Mouse (Mus musculus): Measurements from ENCODE around the gene Atf6b. TPM values are rescaled to one million over a fixed set of nuclear protein-coding genes. Genes with fewer than 3 reads are reported as not detected.

Gene Atf6b
- polyA plus RNA-seq, 1 experiment, result 27.9 TPM

- Histone ChIP-seq H3K4me3 (ENCODE audit: control insufficient read depth, low read depth, low read length) (no peak overlapping the region), H3K4me1 (ENCODE audit: control insufficient read depth, insufficient read depth, low read length) (no peaks in the 10 kb centered on the region; the same call in 1 of the 2 replicates), H3K36me3 (ENCODE audit: control insufficient read depth, insufficient read depth, low read length) (no peaks in the 10 kb centered on the region), H3K27me3 (ENCODE audit: control insufficient read depth, insufficient read depth, low read length) (no peaks in the 10 kb centered on the region), H3K27ac (ENCODE audit: control insufficient read depth, insufficient read depth, low read depth, low read length) (no peak overlapping the region)
- no peak for TF ChIP-seq POLR2A (IDR thresholded peaks at IDR 0.05; ENCODE audit: control insufficient read depth, low read depth, low read length)
- TF ChIP-seq CTCF (IDR thresholded peaks at IDR 0.05; ENCODE audit: control insufficient read depth, insufficient read depth, insufficient replicate concordance, low read depth, low read length), result no peak
Measured at GRCm38 (mm10) chr17:34700671-34701071, 53.7 kb downstream of the Atf6b start.

Other genes with a start within 250 kb of the Atf6b start
- 883 and 1,115 TPM in 2 replicates for gene BC051142, start 248.3 kb upstream of the Atf6b start, polyA plus RNA-seq (2012; rRNA removed)
- gene Btnl4, start 169.8 kb upstream of the Atf6b start, polyA plus RNA-seq (2012; rRNA removed), result 0.09 TPM in 1 of 2 replicates, not detected in the other
- gene Btnl6, start 129.8 kb upstream of the Atf6b start, polyA plus RNA-seq (2012; rRNA removed), result not detected in 2 replicates
- gene Notch4, start 82.9 kb upstream of the Atf6b start, polyA plus RNA-seq (2012; rRNA removed), result 7.2 and 12.3 TPM in 2 replicates
- gene Gpsm3, start 57.3 kb upstream of the Atf6b start, polyA plus RNA-seq (2012; rRNA removed), result 1.7 and 1.9 TPM in 2 replicates
- gene Pbx2, start 55.9 kb upstream of the Atf6b start, polyA plus RNA-seq (2012; rRNA removed), result 9.6 and 11.2 TPM in 2 replicates
- gene Ager, start 49.3 kb upstream of the Atf6b start, polyA plus RNA-seq (2012; rRNA removed), result 0.43 and 0.66 TPM in 2 replicates
- 56.6 and 63.4 TPM in 2 replicates for gene Rnf5, start 43.5 kb upstream of the Atf6b start, polyA plus RNA-seq (2012; rRNA removed)
- gene Agpat1, start 42.9 kb upstream of the Atf6b start, polyA plus RNA-seq (2012; rRNA removed), result 891 and 908 TPM in 2 replicates
- 0.53 and 0.54 TPM in 2 replicates for gene Egfl8, start 31.2 kb upstream of the Atf6b start, polyA plus RNA-seq (2012; rRNA removed)
- gene Ppt2, start 18.6 kb upstream of the Atf6b start, polyA plus RNA-seq (2012; rRNA removed), result 15.9 and 20.2 TPM in 2 replicates
- gene Prrt1, start 17.6 kb upstream of the Atf6b start, polyA plus RNA-seq (2012; rRNA removed), result 1.5 and 1.6 TPM in 2 replicates
- 156 and 172 TPM in 2 replicates for gene Fkbpl, start 2.4 kb upstream of the Atf6b start, polyA plus RNA-seq (2012; rRNA removed)
- 0.77 and 1.9 TPM in 2 replicates for gene Tnxb, start 23.4 kb downstream of the Atf6b start, polyA plus RNA-seq (2012; rRNA removed)
- gene C4b, start 96.7 kb downstream of the Atf6b start, polyA plus RNA-seq (2012; rRNA removed), result 15.0 and 17.6 TPM in 2 replicates
- gene Cyp21a1, start 157.4 kb downstream of the Atf6b start, polyA plus RNA-seq (2012; rRNA removed), result 1.1 and 1.4 TPM in 2 replicates
- 41.3 and 46.3 TPM in 2 replicates for gene Stk19, start 189.8 kb downstream of the Atf6b start, polyA plus RNA-seq (2012; rRNA removed)
- gene Dxo, start 189.9 kb downstream of the Atf6b start, polyA plus RNA-seq (2012; rRNA removed), result 51.3 and 61.0 TPM in 2 replicates
- gene Skiv2l, start 203.1 kb downstream of the Atf6b start, polyA plus RNA-seq (2012; rRNA removed), result 137 and 142 TPM in 2 replicates
- 173 and 180 TPM in 2 replicates for gene Nelfe, start 203.2 kb downstream of the Atf6b start, polyA plus RNA-seq (2012; rRNA removed)
- gene Cfb, start 215.4 kb downstream of the Atf6b start, polyA plus RNA-seq (2012; rRNA removed), result 1.1 and 1.2 TPM in 2 replicates
- 4.0 and 4.7 TPM in 2 replicates for gene Zbtb12, start 232.3 kb downstream of the Atf6b start, polyA plus RNA-seq (2012; rRNA removed)
- not detected in 2 replicates for gene Gm20547, start 234.9 kb downstream of the Atf6b start, polyA plus RNA-seq (2012; rRNA removed)